Comparison of ENCODE assay signal across 1 mouse cellular context in the genomic region with DNA sequence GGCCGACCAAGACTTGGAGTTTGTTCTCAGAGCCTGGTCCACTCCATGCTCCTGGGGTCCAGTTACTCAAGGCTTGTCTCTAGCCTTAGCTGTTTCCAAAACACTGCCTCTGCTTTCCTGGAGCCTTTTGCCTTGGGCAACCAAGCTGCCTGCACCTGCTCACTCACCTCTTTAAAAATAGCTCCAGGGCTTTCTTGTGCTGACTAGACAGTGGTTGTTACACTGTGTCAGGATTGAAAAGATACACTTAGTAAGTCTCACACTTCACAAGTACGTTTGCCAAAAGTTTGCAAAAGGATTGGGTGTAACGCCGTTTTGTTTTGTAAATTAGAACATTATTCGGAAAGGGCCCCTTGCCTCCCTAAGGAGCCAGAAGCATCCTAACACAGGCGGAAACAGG.
TF ChIP-seq lines count a peak whose summit lies in the region.

No protein-coding gene starts in this region.

TF ChIP-seq in CH12.LX, 34 proteins besides CTCF, POLR2A, EP300 and RAD21 (continued from another document):
- TF ChIP-seq MAX (IDR thresholded peaks at IDR 0.05; ENCODE audit: low read length) (no peak), ELF1 (IDR thresholded peaks at IDR 0.05; ENCODE audit: low read depth, low read length) (no peak), UBTF (IDR thresholded peaks at IDR 0.05; ENCODE audit: low read depth, low read length) (no peak), NRF1 (IDR thresholded peaks at IDR 0.05; ENCODE audit: low read depth, low read length) (no peak), USF2 (conservative IDR thresholded peaks at IDR 0.05; ENCODE audit: low read depth, low read length) (no peak), RCOR1 (conservative IDR thresholded peaks at IDR 0.05; ENCODE audit: low read depth, low read length) (no peak), SIN3A (IDR thresholded peaks at IDR 0.05; ENCODE audit: low read length) (no peak), PAX5 (IDR thresholded peaks at IDR 0.05; ENCODE audit: low read length) (no peak)
